Mouse (Mus musculus) neural tube, embryonic 14.5 days (tissue): ENCODE measurements around the gene Igfbp2. TPM values are rescaled to one million over a fixed set of nuclear protein-coding genes. Genes with fewer than 3 reads are reported as not detected.

Experiments
- ATAC-seq: fragments of 200-750 bp; cut with Nextera tagmentation; 2 replicates; pipeline ENCODE4 v1.8.0; 2017; ENCODE audit warnings: low read depth, mild to moderate bottlenecking, moderate TSS enrichment, moderate library complexity
- H3K27ac ChIP-seq: fragments of 300-500 bp; sonication (generic); 2 replicates; pipeline ENCODE4 v1.5.1; 2014; ENCODE audit warnings: low read depth, mild to moderate bottlenecking, control low read depth, low read length, moderate library complexity, mixed read lengths
- H3K27me3 ChIP-seq: fragments of 300-500 bp; sonication (generic); 2 replicates; pipeline ENCODE4 v1.6.1; 2014; ENCODE audit warnings: low read length; ENCODE audit not compliant: control insufficient read depth, insufficient read depth
- H3K36me3 ChIP-seq: fragments of 300-500 bp; sonication (generic); 2 replicates; pipeline ENCODE4 v1.6.1; 2014; ENCODE audit warnings: low read length, mixed read lengths; ENCODE audit not compliant: control insufficient read depth, insufficient read depth
- H3K4me1 ChIP-seq: fragments of 300-500 bp; sonication (generic); 2 replicates; pipeline ENCODE4 v1.6.1; 2014; ENCODE audit warnings: low read length; ENCODE audit not compliant: control insufficient read depth, insufficient read depth
- H3K4me2 ChIP-seq: fragments of 300-500 bp; sonication (generic); 2 replicates; pipeline ENCODE4 v1.6.1; 2014; ENCODE audit warnings: mild to moderate bottlenecking, low read depth, low read length, control low read depth
- H3K4me3 ChIP-seq: fragments of 300-500 bp; sonication (generic); 2 replicates; pipeline ENCODE4 v1.5.1; 2014; ENCODE audit warnings: low read depth, low read length, control low read depth, mixed read lengths
- H3K9ac ChIP-seq: fragments of 300-500 bp; sonication (generic); replicated peaks from 2 replicates; pipeline ENCODE4 v1.6.1; 2014; ENCODE audit warnings: low read depth, mild to moderate bottlenecking, control low read depth, low read length, mixed read lengths
- H3K9me3 ChIP-seq: fragments of 300-500 bp; sonication (generic); 2 replicates; pipeline ENCODE4 v1.6.1; 2016; ENCODE audit warnings: low read length; ENCODE audit not compliant: control insufficient read depth
- WGBS: fragments of 180-500 bp; shearing (Covaris S2); extraction: QIAGEN DNeasy Blood & Tissue Kit; methylation state at CpG from one replicate; pipeline ENCODE4 v1.1.7; 2014; 5-methylcytosine and 5-hydroxymethylcytosine counted together
- polyA plus RNA-seq: library from polyadenylated mRNA; unstranded; fragments of >200 nt; fragmentation: Nextera tagmentation; extraction: Ambion mirVana; gene quantifications from 2 replicates; pipeline ENCODE4 v1.2.1, GENCODE M21; 2014

Gene Igfbp2
- 163 and 379 TPM in 2 replicates for polyA plus RNA-seq

GRCm38 (mm10) chr1:72823751-72824706 is at the start of gene Igfbp2:
Gene Igfbp2 (plus strand): TSS chr1:72824503.
- Histone ChIP-seq H3K9me3 (no peaks in the 10 kb centered on the region), H3K27ac (peak within 1 kb of the TSS; percentile 66), H3K9ac (peak within 1 kb of the TSS; percentile 79), H3K4me1 (peaks cover 22% of the 10 kb centered on the region), H3K4me3 (peak within 1 kb of the TSS; percentile 74), H3K4me2 (peak within 1 kb of the TSS; percentile 84), H3K27me3 (no peaks in the 10 kb centered on the region), H3K36me3 (no peaks in the 10 kb centered on the region)
- ATAC-seq: peak; percentile 78
- under 1% methylated on average over 51 of the region's 58 CpGs for WGBS

GRCm38 (mm10) chr1:72778789-72779188 is 45.5 kb upstream of the Igfbp2 start:
- 39% methylated on average over 6 of the region's 6 CpGs for WGBS

GRCm38 (mm10) chr1:72780720-72781119 is 43.6 kb upstream of the Igfbp2 start:
- ATAC-seq: no peak
- Histone ChIP-seq H3K4me2 (no peak overlapping the region), H3K9me3 (no peaks in the 10 kb centered on the region), H3K4me3 (no peak overlapping the region), H3K4me1 (no peaks in the 10 kb centered on the region), H3K9ac (no peak overlapping the region), H3K27me3 (no peaks in the 10 kb centered on the region), H3K36me3 (no peaks in the 10 kb centered on the region), H3K27ac (no peak overlapping the region)
- WGBS: 53% methylated on average over 7 of the region's 7 CpGs

More at GRCm38 (mm10) chr1:72778789-72779188, 45.5 kb upstream of the Igfbp2 start:
- H3K9ac ChIP-seq: no peak overlapping the region
- no peak for ATAC-seq
- H3K4me3 ChIP-seq: no peak overlapping the region
- no peaks in the 10 kb centered on the region for H3K4me1 ChIP-seq
- H3K27me3 ChIP-seq: no peaks in the 10 kb centered on the region
- no peaks in the 10 kb centered on the region for H3K9me3 ChIP-seq
- H3K36me3 ChIP-seq: no peaks in the 10 kb centered on the region
- no peak overlapping the region for H3K4me2 ChIP-seq
- no peak overlapping the region for H3K27ac ChIP-seq

- ATAC-seq: no peak
- Histone ChIP-seq H3K36me3 (no peaks in the 10 kb centered on the region), H3K9ac (no peak overlapping the region), H3K4me2 (no peak overlapping the region), H3K27me3 (no peaks in the 10 kb centered on the region), H3K4me1 (no peaks in the 10 kb centered on the region), H3K9me3 (no peaks in the 10 kb centered on the region), H3K4me3 (no peak overlapping the region), H3K27ac (no peak overlapping the region)
- 67% methylated on average over 2 of the region's 2 CpGs for WGBS
Observed at GRCm38 (mm10) chr1:72783341-72783740, 41.0 kb upstream of the Igfbp2 start.

GRCm38 (mm10) chr1:72784018-72784417 is 40.3 kb upstream of the Igfbp2 start:
- Histone ChIP-seq H3K9ac (no peak overlapping the region), H3K36me3 (no peaks in the 10 kb centered on the region), H3K4me2 (no peak overlapping the region), H3K27me3 (no peaks in the 10 kb centered on the region), H3K9me3 (no peaks in the 10 kb centered on the region), H3K4me1 (no peaks in the 10 kb centered on the region), H3K27ac (no peak overlapping the region), H3K4me3 (no peak overlapping the region)
- ATAC-seq: no peak
- WGBS: 5% methylated on average over 7 of the region's 7 CpGs

GRCm38 (mm10) chr1:72790670-72791069 is 33.6 kb upstream of the Igfbp2 start:
- Histone ChIP-seq H3K9ac (no peak overlapping the region), H3K4me3 (no peak overlapping the region), H3K27ac (no peak overlapping the region), H3K4me2 (no peak overlapping the region), H3K9me3 (no peaks in the 10 kb centered on the region), H3K27me3 (no peaks in the 10 kb centered on the region), H3K36me3 (no peaks in the 10 kb centered on the region), H3K4me1 (no peaks in the 10 kb centered on the region)
- no peak for ATAC-seq
- WGBS: 54% methylated on average over 3 of the region's 3 CpGs

- Histone ChIP-seq H3K27me3 (no peaks in the 10 kb centered on the region), H3K9ac (no peak overlapping the region), H3K27ac (no peak overlapping the region), H3K9me3 (no peaks in the 10 kb centered on the region), H3K4me1 (no peaks in the 10 kb centered on the region), H3K36me3 (no peaks in the 10 kb centered on the region), H3K4me2 (no peak overlapping the region), H3K4me3 (no peak overlapping the region)
- ATAC-seq: no peak
Observed at GRCm38 (mm10) chr1:72791743-72792142, 32.6 kb upstream of the Igfbp2 start.

- Histone ChIP-seq H3K9ac (no peak overlapping the region), H3K27me3 (no peaks in the 10 kb centered on the region), H3K36me3 (no peaks in the 10 kb centered on the region), H3K9me3 (no peaks in the 10 kb centered on the region), H3K4me3 (no peak overlapping the region), H3K4me2 (no peak overlapping the region), H3K27ac (no peak overlapping the region), H3K4me1 (no peaks in the 10 kb centered on the region)
- no peak for ATAC-seq
- WGBS: 66% methylated on average over 1 of the region's 1 CpGs
Observed at GRCm38 (mm10) chr1:72792262-72792661, 32.0 kb upstream of the Igfbp2 start.

- Histone ChIP-seq H3K27me3 (no peaks in the 10 kb centered on the region), H3K4me3 (no peak overlapping the region), H3K4me2 (no peak overlapping the region), H3K9me3 (no peaks in the 10 kb centered on the region), H3K36me3 (no peaks in the 10 kb centered on the region), H3K4me1 (no peaks in the 10 kb centered on the region), H3K27ac (no peak overlapping the region), H3K9ac (no peak overlapping the region)
- no peak for ATAC-seq
Observed at GRCm38 (mm10) chr1:72793230-72793629, 31.1 kb upstream of the Igfbp2 start.
